Mouse (Mus musculus) left cerebral cortex, postnatal 25 days (tissue): Measurements from ENCODE around the gene Coro2b. TPM values are rescaled to one million over a fixed set of nuclear protein-coding genes. Genes with fewer than 3 reads are reported as not detected.
"Not testable (repeated sequence)": the region's sequence is repeated elsewhere in the genome, so short reads cannot be mapped to it uniquely, and the experiment has no call there.

Experiments used
- DNase-seq, 2 experiments: peaks; one replicate each; pipeline ENCODE4 v3.0.0; 2022; ENCODE audit warnings: low spot score in 2 of 2, mixed read lengths in 1 of 2
- intact Hi-C: fragments of 180-260 bp; cut with DNase I; formaldehyde crosslinking; loops from one replicate; pipeline ENCODE4 v1.15.1; 2025
- total RNA-seq, 2 experiments: library from RNA; stranded (reverse); gene quantifications; 2 replicates each; pipeline ENCODE4 v1.2.3; 2021

The Coro2b gene
- total RNA-seq, 2 experiments from 2014 or later: 183 to 184 TPM

DNA sequence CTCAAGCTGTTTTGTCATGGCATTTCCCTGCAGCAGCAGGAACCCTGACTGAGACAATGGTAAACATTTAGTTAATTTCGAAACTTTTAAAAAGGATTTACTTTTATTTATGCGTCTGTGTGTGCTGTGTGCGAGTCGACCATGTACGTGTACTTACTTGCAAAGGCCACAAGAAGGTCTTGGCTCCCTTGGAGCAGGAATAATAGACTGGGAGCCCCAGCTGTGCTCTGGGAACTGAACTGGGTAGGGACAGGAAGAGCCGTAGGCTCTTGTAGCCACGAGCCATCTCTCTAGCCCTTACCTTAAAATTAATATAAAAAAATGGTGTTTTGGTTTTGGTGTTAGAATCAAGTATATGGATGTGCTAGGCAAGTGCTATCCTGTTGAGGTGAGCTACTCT, 76.8 kb downstream of the Coro2b start:
- intact Hi-C loops: no loop called here
- DNase-seq: no peak

DNA sequence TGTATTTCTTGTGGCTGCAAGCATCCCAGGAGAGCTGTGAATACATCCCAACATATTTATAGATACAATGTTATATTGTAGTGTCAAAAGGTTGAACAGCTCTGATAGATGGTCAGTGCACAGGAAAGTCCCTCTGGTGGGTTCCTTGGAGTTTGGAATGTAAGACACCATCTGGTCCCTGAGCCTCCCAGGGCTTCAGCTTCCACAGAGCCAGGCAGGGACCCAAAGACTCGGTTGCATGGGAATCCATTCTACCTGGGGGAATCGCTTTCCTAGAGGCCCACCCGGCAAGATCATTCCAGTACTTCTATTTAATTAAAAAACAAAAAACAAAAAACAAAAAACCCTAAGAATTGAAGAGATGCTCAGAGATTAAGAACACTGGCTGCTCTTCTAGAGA, 78.4 kb downstream of the Coro2b start:
- intact Hi-C loops: no loop called here
- no peak for DNase-seq

DNA sequence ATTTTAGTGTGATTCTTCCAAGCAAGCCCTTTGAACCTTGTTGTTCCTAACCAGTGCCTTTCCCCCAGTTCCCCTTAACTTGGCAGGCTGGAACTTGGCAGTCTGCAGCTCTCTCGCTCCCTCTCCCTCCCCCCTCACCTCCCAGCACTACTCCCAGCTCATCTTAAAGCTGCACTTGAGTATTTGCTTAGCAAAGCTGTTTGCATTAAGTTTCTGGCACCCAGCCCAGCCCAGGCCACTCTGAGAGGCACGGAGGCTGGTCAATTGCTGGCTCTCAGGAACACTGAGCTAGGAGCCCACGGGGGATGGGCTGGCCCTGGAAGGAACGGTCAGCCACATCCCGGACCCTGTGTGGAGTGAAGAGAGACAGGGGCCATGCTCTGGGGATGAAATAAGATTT, 80.8 kb downstream of the Coro2b start:
- intact Hi-C loops: no loop called here
- DNase-seq: peak in 1 of 2 experiments; percentile 67

- intact Hi-C loops: no loop called here
- DNase-seq: no peak
Observed at GRCm38 (mm10) chr9:62455210-62455969, 81.5 kb downstream of the Coro2b start.

DNA sequence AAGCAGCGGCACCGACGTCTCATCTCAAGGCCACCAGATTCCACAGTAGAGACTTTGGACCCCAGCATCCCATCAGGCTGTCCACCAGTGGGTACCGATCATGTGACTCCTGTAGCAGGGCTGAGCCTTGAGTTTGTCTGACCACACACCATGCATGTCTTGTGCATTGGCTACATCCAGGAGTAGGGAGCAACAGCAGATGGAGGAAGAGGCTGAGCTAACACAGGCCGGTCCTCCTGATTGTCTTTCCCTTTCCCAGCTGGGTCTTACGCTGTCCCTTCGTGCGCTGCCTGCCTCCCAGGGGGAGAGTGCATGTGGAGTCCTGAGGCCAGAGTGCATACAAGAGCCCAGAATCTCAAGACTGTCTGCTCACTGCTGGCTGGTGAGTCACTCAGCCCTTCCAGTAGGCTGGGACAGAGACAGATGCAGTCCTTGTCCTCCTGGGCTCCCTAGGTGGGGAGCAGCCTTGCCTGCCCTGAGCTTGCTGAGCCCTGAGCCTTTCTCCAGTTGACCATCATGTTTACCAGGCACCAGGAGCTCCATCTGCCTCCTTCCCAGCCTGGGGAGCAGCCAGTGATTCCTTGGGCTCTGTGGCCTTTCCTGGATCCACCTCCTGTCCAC, 84.4 kb downstream of the Coro2b start:
- intact Hi-C loops: loop anchor here (5.0 kb wide), 1 partner anchor 35 kb away; no protein-coding TSS in a partner anchor
- peak in 1 of 2 experiments; percentile 46 for DNase-seq

GRCm38 (mm10) chr9:62451585-62452372, 85.1 kb downstream of the Coro2b start:
- peak; percentile 41 to 48 for DNase-seq
- intact Hi-C loops: loop anchor here (5.0 kb wide), 1 partner anchor 34 kb away; no protein-coding TSS in a partner anchor

- DNase-seq: no peak
- intact Hi-C loops: loop anchor here (5.0 kb wide), 1 partner anchor 34 kb away; no protein-coding TSS in a partner anchor
Observed at GRCm38 (mm10) chr9:62450862-62451261, 86.0 kb downstream of the Coro2b start.

DNA sequence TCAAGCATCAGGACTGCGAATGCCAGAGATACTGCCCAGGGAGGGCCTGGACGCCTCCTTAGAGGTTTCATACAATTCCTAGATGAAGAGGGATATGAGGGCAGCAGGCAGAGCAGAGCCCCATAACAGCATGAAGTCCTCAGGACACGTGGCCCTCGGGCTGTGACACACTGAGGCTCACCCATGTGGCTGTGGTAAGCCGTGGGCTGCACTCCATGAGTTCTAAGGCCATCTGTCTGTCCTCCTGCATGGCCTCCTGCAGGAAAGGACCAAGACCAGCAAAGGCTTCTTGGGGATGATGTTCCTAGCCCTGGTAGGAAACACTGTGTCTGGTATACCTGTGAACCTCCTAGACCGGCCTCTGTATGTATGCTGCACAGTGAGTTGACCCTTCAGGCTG, 86.5 kb downstream of the Coro2b start:
- no peak for DNase-seq
- intact Hi-C loops: loop anchor here (5.0 kb wide), 1 partner anchor 33 kb away; no protein-coding TSS in a partner anchor

DNA sequence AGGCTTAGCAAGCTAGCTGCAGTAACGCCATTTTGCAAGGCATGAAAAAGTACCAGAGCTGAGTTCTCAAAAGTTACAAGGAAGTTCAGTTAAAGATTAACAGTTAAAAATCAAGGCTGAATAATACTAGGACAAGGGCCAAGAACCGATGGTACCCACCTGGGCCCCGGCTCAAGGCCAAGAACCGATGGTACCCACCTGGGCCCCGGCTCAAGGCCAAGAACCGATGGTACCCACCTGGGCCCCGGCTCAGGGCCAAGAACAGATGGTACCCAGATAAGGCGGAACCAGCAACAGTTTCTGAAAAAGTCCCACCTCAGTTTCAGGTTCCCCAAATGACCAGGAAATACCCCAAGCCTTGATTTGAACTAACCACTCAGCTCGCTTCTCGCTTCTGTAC, 89.5 kb downstream of the Coro2b start:
- intact Hi-C loops, DNase-seq: not testable (repeated sequence)

GRCm38 (mm10) chr9:62438755-62439101, 98.1 kb downstream of the Coro2b start:
- DNase-seq: peak; percentile 70 to 89
- intact Hi-C loops: no loop called here

GRCm38 (mm10) chr9:62438085-62438754, 98.6 kb downstream of the Coro2b start:
- intact Hi-C loops: no loop called here
- DNase-seq: peak in 1 of 2 experiments; percentile 79

GRCm38 (mm10) chr9:62437446-62437845, 99.4 kb downstream of the Coro2b start:
- DNase-seq: no peak
- intact Hi-C loops: no loop called here

DNA sequence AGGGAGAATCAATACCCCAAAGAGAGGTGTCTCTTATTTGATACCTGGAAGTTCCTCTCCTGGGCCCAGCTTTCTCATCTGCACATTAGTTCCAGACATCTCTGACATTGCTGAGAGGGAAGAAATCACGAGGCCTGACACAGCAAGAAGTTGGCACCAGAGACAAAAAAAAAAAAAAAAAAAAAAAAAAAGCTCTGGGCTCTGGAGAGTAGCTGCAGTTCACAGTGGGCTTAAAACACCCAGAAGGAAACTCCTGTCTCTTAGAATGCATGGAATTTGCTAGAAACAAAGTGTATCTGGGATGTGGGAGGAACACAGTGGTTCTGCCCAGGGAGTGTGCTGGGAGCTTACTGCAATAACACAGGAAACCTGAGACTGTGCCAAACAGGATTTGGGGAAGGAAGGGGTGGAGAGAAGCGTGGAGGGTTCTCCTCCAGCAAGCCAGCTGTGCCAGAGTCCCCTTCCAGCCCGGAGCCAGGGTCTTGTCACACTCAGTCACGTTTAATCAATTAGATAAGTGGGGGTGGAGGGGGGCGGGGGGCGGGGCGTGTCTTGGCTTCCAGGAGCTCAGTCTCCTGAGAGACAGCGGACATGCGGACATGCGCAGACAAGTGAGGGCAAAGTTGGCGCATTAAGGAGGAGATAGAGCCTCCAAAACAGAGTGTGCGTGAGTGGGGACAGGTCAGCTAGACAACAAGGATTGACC, 101.1 kb downstream of the Coro2b start:
- peak in 1 of 2 experiments; percentile 90 for DNase-seq
- intact Hi-C loops: no loop called here

- no peak for DNase-seq
- intact Hi-C loops: no loop called here
Observed at GRCm38 (mm10) chr9:62432261-62433060, 104.4 kb downstream of the Coro2b start.

DNA sequence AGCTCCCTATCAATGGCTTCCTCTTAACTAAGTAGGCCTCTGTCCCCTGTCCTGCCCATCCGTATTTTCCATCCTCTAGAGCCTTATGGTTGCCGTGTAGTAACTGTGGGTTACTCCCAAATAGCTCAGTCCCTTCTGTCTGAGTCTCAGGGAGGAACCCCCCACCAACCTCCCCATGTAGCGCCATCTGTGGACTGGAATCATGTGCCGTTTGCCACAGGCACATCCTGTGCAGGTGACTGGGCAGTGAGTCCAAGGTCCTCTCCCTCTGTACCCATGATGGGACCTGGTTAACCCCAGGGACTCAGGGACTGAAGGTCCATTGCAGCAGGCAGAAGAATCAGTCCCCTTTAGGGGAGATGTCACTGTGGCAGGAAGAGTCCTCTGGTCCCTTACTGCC, 106.1 kb downstream of the Coro2b start:
- DNase-seq: no peak
- intact Hi-C loops: no loop called here

GRCm38 (mm10) chr9:62427010-62427409, 109.8 kb downstream of the Coro2b start:
- intact Hi-C loops: no loop called here
- DNase-seq: no peak

DNA sequence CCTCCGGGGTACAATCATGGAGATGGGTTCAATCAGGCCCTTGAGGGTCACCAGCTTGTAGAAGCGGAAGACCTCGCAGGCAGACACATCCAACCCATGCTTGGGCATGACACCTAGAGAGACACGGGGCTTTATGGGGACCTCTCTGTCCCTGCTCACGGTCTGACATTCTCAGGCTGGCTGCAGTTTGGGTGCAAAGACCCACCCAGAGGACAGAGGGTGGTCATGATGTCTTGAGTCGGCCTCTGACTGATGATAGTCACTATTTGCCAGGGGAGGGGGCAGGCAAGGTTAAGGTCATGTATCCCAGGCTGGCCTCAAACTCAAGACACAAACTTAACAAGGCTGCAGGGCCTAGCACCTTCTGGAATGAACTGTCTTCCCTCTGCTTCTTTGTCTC, 110.3 kb downstream of the Coro2b start:
- DNase-seq: no peak
- intact Hi-C loops: no loop called here

- DNase-seq: no peak
- intact Hi-C loops: no loop called here
Observed at GRCm38 (mm10) chr9:62426021-62426420, 110.8 kb downstream of the Coro2b start.
